Mouse (Mus musculus): ENCODE data around the gene Lrrc14b. TPM values are rescaled to one million over a fixed set of nuclear protein-coding genes. Genes with fewer than 3 reads are reported as not detected.

The Lrrc14b gene
- polyA plus RNA-seq, 1 experiment from 2014 or later, result not detected

GRCm38 (mm10) chr13:74314616-74315015 lies 49.2 kb downstream of the Lrrc14b start:
- H3K27me3 ChIP-seq (replicated peaks; ENCODE audit: control insufficient read depth, insufficient read depth, low read length), result no peaks in the 10 kb centered on the region
- H3K9me3 ChIP-seq (ENCODE audit: control insufficient read depth), result no peaks in the 10 kb centered on the region
- no peak overlapping the region for H3K4me2 ChIP-seq (replicated peaks; ENCODE audit: low read depth)
- H3K36me3 ChIP-seq (ENCODE audit: control insufficient read depth, insufficient read depth), result peaks cover 21% of the 10 kb centered on the region
- H3K9ac ChIP-seq (ENCODE audit: low read depth, low read length), result no peak overlapping the region
- H3K27ac ChIP-seq (ENCODE audit: low read depth, low read length), result no peak overlapping the region
- H3K4me3 ChIP-seq (ENCODE audit: low read depth, low read length), result no peak overlapping the region
- TF ChIP-seq CTCF (IDR thresholded peaks at IDR 0.05; ENCODE audit: low read depth), result no peak
- H3K4me1 ChIP-seq (replicated peaks; ENCODE audit: control insufficient read depth, insufficient read depth, low read length), result no peaks in the 10 kb centered on the region
- ATAC-seq, result no peak
- WGBS, result 87% methylated on average over 3 of the region's 3 CpGs

MicroRNA genes within 50 kb of the gene (microRNA counts, 519-probe panel; counts per million panel counts)
- not detected for microRNA mmu-miR-692

Small RNAs within 50 kb of the gene (microRNA-seq; reads per million reads assigned to microRNA genes)
- gene Mir692-3, result not detected

Other genes starting within 250 kb of the Lrrc14b start
- gene Slc9a3, start 242.5 kb downstream of the Lrrc14b start, polyA plus RNA-seq (2015; fragmentation: Nextera tagmentation; extraction: Ambion mirVana), result 21.9 and 25.3 TPM in 2 replicates
- 41.8 and 42.8 TPM in 2 replicates for gene Exoc3, start 155.3 kb downstream of the Lrrc14b start, polyA plus RNA-seq (2015; fragmentation: Nextera tagmentation; extraction: Ambion mirVana)
- 0.21 and 0.50 TPM in 2 replicates for gene Ahrr, start 71.7 kb downstream of the Lrrc14b start, polyA plus RNA-seq (2015; fragmentation: Nextera tagmentation; extraction: Ambion mirVana)
- 312 and 334 TPM in 2 replicates for gene Pdcd6, start 46.4 kb downstream of the Lrrc14b start, polyA plus RNA-seq (2015; fragmentation: Nextera tagmentation; extraction: Ambion mirVana)
- gene Sdha, start 13.7 kb downstream of the Lrrc14b start, polyA plus RNA-seq (2015; fragmentation: Nextera tagmentation; extraction: Ambion mirVana), result 213 TPM in 2 replicates
- 22.0 and 23.0 TPM in 2 replicates for gene Ccdc127, start 13.7 kb downstream of the Lrrc14b start, polyA plus RNA-seq (2015; fragmentation: Nextera tagmentation; extraction: Ambion mirVana)
- 1.2 TPM in 2 replicates for gene Zfp72, start 26.8 kb upstream of the Lrrc14b start, polyA plus RNA-seq (2015; fragmentation: Nextera tagmentation; extraction: Ambion mirVana)
- 338 and 363 TPM in 2 replicates for gene Ftl1-ps1, start 35.7 kb upstream of the Lrrc14b start, polyA plus RNA-seq (2015; fragmentation: Nextera tagmentation; extraction: Ambion mirVana)
- gene Zfp825, start 130.0 kb upstream of the Lrrc14b start, polyA plus RNA-seq (2015; fragmentation: Nextera tagmentation; extraction: Ambion mirVana), result 8.1 and 9.3 TPM in 2 replicates